Mouse (Mus musculus) embryo, embryonic 10 days (tissue): ENCODE measurements around the gene Zfand6.
A peak's percentile ranks its signal among the peaks of the same experiment; 100 is the strongest.

ENCODE experiments used
- DNase-seq: peaks from one replicate; pipeline ENCODE4 v3.0.0-alpha.2; 2015; ENCODE audit warnings: low spot score

Zfand6 gene

DNA sequence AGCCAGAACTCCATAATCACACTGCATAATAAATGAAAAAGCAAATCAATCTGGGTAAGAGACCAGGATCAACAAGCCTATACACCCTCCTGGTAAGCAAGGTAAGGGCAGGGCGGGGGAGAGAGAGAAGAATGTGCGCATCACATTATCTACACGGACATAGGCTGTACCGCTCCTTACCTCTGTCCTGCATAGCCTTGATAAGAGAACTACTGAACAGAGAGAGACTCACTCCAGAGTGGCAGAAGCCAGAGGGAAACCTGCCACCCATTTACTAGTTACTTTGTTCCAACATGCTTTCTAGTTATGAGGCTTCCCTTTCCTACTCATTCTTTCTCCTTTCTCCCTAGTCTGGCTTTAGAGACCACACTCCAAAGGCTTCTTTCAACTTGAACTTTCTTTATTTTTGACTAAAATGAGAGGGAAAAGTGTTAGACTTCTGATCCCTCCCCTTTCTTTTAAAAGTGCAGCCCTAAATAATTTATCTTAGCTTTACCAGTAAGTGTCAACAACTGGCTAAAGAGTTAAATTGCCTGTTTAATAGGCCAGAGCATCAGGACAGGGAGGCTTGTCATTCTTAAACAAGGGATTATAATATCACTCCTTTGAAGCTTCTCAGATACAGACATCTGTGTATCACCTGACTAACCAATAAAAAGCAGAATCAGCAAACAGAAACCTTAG lies 38.3 kb downstream of the Zfand6 start:
- DNase-seq = no peak

DNA sequence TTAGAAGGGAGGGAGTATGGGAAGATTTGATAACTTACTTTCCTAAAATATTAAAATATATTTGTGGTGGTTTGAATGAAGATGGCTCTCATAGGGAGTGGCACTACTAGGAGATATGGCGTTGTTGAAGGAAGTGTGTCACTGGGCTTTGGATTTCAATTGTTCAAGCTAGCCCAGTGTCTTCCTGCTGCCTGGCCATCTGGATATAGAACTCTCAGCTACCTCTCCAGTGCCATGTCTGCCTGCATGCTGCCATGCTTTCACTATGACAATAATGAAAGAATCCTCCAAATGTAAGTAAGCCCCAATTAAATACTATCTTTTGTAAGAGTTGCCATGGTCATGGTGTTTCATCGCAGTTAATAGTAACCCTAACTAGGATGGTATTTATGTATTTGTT lies 40.7 kb downstream of the Zfand6 start:
- no peak for DNase-seq

DNA sequence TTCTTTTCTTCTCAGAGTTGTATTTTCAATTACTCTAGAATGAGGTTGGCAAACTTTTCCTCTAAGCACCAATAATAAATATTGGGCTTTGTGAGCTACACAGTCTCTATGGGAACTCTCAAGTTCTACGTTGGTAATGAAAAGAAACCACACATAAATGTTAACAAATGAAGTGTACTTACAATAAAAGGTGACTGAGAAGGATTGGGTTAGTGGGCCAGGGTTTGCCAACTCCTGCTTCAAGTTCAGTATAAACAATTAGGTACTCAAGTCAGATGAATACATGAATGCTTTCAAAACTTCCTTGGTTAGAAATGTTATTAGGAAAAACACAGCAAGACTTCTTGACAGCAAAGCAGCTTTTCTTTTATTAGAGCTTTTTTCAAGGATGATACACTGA lies 43.5 kb downstream of the Zfand6 start:
- no peak for DNase-seq

DNA sequence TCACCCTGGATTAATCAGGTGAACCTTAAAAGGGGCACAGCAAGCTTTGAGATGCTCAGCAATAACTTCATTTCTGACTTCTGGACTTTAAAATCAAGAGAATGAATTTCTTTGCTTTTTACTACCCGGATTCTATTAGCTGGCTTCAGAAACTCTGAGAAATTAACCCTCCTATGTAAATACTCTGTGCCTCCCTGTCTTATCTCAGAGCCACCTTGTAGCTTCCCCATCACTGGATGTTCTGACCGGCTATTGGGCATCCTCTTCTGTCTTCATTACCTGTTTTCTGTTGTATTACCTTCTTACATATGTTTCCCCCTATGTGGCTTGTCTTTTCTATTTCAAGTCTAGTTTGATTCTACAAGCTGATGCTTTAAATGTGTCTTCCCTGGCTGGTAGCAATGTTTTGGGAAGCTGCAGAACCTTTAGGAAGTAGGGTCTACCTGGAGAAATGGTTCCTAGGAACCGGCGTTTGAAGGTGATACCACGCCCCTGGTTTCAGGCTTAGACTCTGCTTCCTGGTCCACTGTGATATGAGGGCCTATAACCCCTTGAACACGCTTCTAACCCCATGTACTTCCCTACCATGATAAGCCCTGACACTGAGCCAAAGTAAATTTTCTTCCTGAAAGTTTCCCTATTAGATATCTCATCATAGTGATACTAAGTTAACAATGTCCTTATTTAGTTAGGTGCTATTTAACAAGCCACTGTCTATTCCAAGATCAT lies 46.3 kb downstream of the Zfand6 start:
- DNase-seq = no peak

DNA sequence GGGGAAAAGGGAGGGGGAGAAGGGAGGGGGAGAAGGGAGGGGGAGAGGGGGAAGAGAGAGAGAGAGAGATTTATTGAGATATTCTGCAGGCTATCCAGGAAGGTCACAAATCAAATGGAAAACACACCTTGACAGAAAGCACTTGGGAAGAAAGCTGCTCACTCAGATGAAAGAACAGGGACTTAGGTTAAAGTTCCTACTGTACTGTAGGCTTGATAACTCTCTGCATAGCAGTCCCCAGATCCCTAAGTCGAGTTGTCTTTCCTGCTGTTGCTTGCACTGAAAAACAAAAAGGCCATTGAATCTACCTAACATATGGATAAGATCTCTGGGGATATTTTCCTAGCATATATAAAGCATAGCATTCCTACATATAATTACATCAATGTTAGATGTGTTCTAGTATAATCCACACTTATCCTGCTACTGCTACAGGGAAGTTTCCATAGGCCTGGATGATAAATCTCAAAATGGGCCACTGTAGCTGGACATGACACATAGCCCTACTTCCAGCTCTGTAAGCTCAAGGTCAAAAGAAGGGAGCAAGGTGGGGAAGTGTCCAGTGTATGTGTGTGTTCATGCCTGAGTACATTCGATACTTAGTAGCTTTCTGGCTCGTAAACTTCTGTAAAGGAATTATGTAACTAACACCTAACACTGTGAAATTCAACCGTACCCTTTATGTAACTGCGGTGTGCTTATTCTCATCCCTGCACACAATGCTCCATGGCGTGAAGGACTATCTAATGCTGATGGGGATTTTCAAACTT lies 47.4 kb downstream of the Zfand6 start:
- DNase-seq = no peak

DNA sequence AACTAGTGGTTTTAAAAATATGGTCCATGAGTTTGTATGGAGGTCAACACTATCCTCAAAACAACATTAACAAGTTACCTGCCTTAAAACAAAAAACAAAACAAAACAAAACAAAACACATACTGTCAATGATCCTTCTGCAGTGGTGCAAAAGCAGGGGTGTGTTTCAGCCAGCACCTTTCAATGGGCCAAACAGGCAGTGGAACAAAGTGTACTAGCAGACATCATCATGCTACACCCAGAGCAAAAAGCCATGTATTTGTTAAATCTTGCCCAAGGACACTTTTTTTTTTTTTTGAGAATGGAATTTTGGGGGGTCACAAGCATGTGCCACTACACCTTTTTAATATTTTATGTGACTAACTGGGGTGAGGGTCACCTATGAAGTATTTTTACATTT lies 52.8 kb downstream of the Zfand6 start:
- DNase-seq = no peak

DNA sequence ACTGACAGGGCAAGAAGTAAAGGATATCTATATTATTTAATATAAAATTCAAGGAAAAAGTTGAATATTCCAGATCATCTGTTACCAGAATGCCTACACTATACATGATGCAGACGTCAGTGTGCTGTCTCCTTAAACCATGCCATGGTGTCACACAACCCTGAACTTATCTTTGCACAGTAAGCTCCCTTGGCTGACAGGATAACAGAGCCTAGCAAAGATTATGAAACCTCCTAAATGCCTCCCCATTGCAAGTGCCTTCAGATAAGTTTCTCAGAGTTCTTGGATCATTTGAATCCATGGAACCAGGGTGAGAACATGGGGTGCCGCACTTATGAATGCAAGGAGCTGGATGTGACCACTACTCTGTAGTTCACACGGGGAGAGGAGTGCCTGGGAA lies 57.9 kb downstream of the Zfand6 start:
- DNase-seq = no peak

DNA sequence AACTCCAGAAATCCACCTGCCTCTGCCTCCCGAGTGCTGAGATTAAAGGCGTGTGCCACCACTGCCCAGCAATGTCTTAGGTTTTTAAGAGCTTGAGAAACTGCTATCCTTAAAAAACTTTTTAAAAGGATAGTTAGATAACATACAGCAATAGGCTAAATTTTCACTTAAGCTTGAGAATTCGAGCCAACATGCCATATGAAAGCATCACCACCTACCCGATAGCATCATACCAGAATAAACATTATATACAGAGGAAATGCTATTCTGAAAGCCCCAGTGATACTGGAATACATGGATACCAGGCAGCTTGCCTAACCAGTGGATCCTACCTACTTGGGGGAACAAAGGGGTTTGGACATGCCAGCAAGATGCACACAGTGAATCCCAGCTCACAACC lies 66.0 kb downstream of the Zfand6 start:
- no peak for DNase-seq

DNA sequence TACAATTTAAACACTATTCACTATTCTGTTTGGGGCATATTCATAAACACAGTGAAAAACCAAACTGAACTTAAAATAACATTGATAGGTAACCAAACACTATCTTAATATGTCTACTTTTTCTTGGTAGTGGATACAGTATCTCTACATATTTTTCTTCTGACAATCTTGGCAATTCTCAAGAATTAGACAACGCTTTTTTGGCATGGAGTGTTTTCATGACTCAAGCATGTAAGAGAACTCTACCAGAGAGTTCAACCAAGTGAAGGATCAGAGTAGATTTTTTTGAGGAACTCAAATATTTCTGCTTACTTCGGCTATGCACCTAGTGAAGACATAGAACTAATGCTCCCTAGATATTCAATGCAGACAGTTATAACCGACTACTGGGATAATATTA lies 68.8 kb downstream of the Zfand6 start:
- DNase-seq = no peak

DNA sequence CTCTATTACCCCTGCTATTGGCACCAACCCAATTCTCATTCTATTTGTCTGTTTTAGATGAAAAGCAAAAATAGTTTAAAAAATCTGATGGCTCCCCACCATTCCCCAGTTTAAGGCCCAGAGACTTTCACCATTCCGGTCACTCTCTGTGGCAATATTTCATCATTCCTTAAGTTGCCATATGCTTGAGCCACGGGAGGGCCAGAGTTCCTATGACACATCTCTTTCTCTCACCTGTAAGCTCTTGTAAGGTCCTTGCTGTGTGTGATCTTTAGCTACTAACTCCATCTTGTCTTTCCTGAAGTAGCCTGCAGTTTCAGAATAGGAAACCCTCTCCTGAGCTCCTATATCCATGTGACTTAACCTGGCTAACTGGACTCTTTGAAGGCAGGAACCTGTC lies 70.8 kb downstream of the Zfand6 start:
- DNase-seq = no peak

DNA sequence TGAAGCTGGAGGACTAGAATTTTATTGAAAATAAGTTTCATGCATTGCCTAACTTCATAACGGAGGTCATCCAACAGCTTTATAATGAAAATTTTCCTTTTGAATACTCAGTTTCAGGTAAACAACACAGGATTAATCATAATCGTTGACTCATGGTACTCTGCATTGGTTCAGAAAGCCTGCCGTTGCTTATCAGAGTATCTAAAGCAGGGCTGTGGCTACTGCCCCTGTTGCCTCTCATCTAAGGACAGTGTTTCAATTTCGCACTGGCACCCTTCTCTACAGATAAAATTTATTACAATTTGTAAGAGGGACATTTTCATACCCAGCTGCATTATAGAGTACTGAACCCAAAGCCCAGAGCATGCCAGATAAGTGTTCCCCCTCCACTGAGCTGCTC lies 77.3 kb downstream of the Zfand6 start:
- no peak for DNase-seq

DNA sequence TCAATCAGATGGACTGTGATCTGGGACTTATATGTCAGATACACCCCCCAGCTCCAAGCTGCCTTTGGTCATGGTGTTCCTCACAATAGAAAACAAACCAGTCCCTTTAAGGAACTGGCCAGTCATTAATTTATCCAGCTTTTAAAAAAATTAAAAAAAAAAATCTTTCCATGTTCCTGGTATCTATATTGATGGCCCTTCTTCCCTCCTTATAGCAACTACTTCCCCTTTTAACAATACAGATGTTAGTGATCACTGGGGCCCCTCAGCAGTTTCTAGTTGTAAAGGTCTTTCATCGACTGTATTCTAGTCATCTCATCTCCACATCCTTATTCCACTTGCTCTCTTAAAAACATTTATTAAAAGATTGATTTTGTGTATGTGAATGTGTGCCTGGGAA lies 78.2 kb downstream of the Zfand6 start:
- DNase-seq = no peak

DNA sequence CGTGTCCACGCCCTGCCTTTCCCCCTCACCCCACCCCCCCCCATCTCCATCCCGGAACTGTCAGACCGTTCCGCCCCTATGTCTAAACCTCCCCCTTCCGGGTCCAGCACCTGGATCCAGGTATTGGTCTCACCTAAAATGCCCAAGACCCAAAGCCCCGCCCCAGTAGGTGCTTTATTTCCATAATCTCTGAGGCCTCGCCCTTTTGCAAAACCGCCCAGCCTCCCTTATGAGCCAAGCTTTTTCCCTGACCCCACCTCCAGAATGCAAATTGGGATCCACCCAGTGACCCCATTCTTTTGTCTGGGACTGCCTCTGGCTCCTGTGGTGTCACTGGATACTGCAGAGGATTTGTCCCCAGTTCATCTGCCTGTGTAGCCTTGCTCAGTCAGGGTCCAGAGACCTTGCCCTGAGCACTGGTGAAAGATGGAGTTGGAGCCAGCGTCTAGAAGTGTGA lies 83.4 kb downstream of the Zfand6 start, which contains the start of gene Fah:
Fah (minus strand) TSS at position 430 of the 457 bp plus-strand sequence.
- DNase-seq = peak; percentile 70

DNA sequence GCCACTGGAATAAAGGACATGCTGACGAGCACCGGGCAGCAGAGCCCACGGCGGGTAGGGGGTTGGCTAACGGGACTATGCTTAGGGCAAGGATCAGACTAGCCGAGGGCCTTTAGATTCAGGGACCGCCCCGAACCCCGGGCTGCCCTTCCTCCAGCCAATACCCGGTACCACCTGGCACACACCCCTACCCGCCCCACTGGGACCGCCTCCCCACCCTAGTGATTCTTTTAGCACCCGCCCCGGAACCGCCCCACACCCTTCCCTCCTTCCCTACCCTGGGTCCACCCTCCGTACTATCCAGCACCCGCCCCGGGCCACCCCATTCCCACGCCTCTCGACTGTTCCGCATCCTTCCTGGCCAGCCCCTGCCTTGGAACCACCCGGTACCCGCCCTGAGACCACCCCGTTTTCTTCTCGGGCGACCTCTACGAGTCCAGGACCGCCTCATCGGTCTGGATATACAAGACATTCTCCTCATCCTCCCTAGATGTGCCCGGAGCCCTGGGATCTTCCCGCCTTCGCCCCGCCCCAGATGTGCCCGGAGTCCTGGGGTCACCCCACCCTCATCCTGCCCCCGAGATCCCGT lies 84.0 kb downstream of the Zfand6 start:
- peak; percentile 38 for DNase-seq

DNA sequence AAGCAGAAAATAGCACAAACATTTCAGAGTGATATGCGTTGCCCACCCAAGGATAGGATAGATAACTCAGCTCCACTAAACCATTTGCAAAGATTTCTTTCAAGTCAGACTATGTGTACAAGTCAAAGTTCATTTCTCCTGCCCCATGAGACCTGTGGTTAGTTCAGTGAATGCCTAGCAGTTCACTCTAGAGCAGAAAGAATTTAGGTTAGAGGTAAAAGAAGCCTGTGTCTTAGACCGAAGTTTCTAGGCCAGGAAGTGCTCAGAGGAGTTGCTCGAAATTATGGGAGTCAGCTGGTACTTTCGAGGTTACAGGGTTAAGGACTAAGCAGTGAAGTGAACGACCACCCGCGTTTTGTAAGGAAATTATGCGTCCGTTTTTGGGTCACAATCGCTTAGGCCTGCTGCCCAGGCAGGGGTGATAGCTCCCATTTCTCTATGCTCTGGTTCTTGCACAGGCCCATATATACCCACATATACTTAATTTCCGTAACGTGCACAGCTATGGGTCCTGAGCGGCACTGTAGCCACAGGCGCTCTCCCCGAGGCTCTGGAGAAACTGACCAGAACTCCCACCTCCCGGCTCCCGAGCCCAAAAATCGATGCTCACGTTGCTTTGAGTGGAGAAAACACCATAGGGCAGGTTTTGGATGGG lies 84.6 kb downstream of the Zfand6 start:
- DNase-seq = peak; percentile 9

DNA sequence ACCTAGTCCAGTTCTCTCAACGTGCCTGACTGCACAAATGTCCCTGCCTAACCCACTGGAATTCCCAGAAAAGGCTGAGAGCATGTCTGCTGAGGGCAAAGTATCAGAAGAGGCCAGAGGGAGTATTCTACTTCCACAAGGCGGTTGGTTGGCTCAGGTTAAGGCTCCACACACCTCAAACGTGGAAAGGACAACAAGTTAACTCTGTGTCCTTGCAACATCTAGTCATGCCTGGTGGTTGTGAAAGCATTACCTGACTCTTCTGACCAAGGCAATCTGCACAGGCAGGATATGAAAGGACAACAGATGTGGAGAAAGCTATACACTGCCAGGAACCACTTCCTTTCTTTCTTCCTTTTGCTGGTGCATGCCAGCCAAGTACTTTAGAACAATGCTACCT lies 85.3 kb downstream of the Zfand6 start:
- DNase-seq = no peak

DNA sequence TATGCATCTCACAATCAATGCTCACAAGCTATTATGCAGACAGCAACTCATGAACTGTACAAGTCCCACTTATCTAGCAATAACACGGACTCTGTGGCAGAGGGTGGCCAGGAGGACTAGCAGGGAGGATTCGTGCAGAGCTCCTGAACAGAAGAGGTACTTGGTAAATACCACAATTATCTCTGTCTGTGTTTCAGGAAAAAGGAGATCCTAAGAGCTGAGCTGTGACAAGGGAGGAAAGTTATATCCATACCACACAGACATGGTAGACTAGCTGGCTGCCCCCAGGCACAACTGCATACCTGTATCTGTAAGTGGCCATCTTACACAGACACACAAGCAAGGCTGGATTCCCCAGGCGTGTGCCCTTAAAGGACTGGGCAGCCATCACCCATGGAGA lies 88.4 kb downstream of the Zfand6 start:
- no peak for DNase-seq

DNA sequence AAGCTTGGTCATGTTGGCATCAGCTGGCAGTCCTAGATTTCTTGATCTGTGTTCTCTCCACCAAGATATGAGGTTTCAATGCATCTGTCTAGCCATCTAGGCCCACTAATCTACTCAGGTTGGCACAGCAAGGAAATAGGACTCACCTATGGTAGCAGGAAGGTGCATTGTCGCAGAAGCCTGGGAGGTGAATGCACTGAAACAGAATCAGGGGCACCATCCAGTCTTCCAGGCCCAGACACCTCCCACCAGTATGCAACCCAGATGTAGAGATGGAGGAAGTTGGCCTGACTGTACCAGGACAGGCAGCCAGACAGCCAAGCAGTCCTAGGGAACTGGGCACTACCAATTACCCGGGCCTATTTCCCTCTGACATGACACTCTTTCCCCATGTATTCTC lies 89.1 kb downstream of the Zfand6 start:
- DNase-seq = no peak

DNA sequence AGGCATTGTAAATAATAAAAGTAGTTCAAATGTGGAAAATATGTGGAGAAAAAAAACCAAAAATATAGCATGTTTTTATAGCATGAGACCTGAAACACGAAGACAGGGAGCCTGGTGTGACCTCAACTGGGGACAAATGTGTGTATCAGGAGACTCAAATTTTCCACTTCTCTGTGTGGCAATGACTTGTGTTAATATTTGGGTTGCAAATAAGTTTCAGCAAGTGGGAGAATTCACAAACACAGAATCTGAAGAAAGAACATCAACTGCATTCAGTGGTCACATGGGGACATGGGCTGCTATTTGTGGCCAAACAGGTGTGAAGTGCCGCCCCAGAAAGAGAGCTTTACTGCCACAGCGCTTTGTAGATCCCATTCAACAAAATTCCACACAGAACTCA lies 93.1 kb downstream of the Zfand6 start:
- DNase-seq = no peak

DNA sequence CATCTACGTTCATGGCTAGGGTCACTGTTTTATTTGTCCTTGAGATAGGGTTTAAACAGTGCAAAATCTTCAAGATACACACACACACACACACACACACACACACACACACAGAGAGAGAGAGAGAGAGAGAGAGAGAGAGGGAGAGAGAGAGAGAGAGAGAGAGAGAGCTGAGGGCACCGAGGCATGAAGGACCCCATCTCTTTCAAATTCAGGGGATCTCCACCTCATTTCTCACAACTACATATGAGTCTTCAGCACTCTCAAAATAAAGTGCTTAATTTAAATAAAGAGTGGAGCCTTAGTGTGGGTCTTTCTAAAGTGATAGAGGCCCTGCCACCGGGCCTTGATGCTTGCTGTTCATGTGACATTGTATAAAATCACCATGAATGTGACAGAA lies 93.8 kb downstream of the Zfand6 start:
- DNase-seq = no peak

DNA sequence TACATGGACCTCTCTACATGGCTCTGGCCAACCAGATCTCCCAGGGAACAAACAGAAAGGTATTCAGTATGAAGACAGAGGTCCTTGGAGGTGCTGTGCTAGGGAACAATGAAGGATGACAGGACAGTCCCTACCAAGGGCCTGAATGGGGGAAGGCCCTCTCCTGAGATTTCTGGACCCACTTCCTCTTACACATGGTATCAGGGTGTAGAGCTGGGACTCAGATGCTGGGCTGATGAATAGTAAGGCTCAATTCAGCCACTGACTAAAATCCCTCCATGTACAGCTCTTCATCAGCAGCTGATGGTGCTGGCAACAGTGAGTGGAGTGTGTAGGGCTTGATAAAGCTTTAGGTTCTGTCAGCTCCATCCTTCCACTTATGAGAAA lies 94.8 kb downstream of the Zfand6 start:
- DNase-seq = no peak
